Mouse (Mus musculus) heart, embryonic 16.5 days (tissue): ENCODE measurements around the gene Pop7. TPM values are rescaled to one million over a fixed set of nuclear protein-coding genes. Genes with fewer than 3 reads are reported as not detected.

Source experiments
- ATAC-seq: fragments of 200-750 bp; cut with Nextera tagmentation; replicated peaks from 2 replicates; pipeline ENCODE4 v1.8.0; 2017; ENCODE audit warnings: moderate number of reproducible peaks; ENCODE audit not compliant: insufficient read depth, low FRiP score; ENCODE audit errors: extremely low read depth
- H3K27ac ChIP-seq: fragments of 300-500 bp; sonication (generic); 2 replicates; pipeline ENCODE4 v1.5.1; 2014; ENCODE audit warnings: mild to moderate bottlenecking, low read length, control low read depth, moderate library complexity
- H3K27me3 ChIP-seq: fragments of 300-500 bp; sonication (generic); 2 replicates; pipeline ENCODE4 v1.6.1; 2014; ENCODE audit warnings: low read length, mixed read lengths; ENCODE audit not compliant: control insufficient read depth, insufficient read depth
- H3K36me3 ChIP-seq: fragments of 300-500 bp; sonication (generic); 2 replicates; pipeline ENCODE4 v1.6.1; 2014; ENCODE audit not compliant: control insufficient read depth, insufficient read depth
- H3K4me1 ChIP-seq: fragments of 300-500 bp; sonication (generic); 2 replicates; pipeline ENCODE4 v1.6.1; 2014; ENCODE audit warnings: low read length, mixed read lengths; ENCODE audit not compliant: control insufficient read depth, insufficient read depth
- H3K4me2 ChIP-seq: fragments of 300-500 bp; sonication (generic); 2 replicates; pipeline ENCODE4 v1.6.1; 2014; ENCODE audit warnings: low read depth, mild to moderate bottlenecking, control low read depth, low read length
- H3K4me3 ChIP-seq: fragments of 300-500 bp; sonication (generic); 2 replicates; pipeline ENCODE4 v1.5.1; 2014; ENCODE audit warnings: mild to moderate bottlenecking, control low read depth, low read length
- H3K9ac ChIP-seq: fragments of 300-500 bp; sonication (generic); 2 replicates; pipeline ENCODE4 v1.6.1; 2014; ENCODE audit warnings: low read length, control low read depth
- H3K9me3 ChIP-seq: fragments of 300-500 bp; sonication (generic); replicated peaks from 2 replicates; pipeline ENCODE4 v1.6.1; 2016; ENCODE audit warnings: low read length; ENCODE audit not compliant: control insufficient read depth
- WGBS: fragments of 180-500 bp; shearing (Covaris S2); extraction: QIAGEN DNeasy Blood & Tissue Kit; methylation state at CpG from one replicate; pipeline ENCODE4 v1.1.7; 2014; 5-methylcytosine and 5-hydroxymethylcytosine counted together
- microRNA-seq: library from miRNA; unstranded; fragments of <30 nt; microRNA quantifications from one replicate; pipeline ENCODE4, GENCODE M21; 2017
- polyA plus RNA-seq: library from polyadenylated mRNA; unstranded; fragments of >200 nt; fragmentation: Nextera tagmentation; extraction: Ambion mirVana; gene quantifications from 2 replicates; pipeline ENCODE4 v1.2.1, GENCODE M21; 2015

The Pop7 gene
- polyA plus RNA-seq, 1 experiment from 2014 or later, result 43.3 TPM

GRCm38 (mm10) chr5:137455866-137456591, 46.3 kb downstream of the Pop7 start:
- ATAC-seq, result no peak
- H3K4me2 ChIP-seq, result no peak overlapping the region
- no peaks in the 10 kb centered on the region for H3K9me3 ChIP-seq
- no peak overlapping the region for H3K4me3 ChIP-seq
- no peak overlapping the region for H3K27ac ChIP-seq
- WGBS, result 58% methylated on average over 7 of the region's 7 CpGs
- H3K4me1 ChIP-seq, result no peaks in the 10 kb centered on the region
- no peaks in the 10 kb centered on the region for H3K36me3 ChIP-seq
- H3K27me3 ChIP-seq, result no peaks in the 10 kb centered on the region
- no peak overlapping the region for H3K9ac ChIP-seq

DNA sequence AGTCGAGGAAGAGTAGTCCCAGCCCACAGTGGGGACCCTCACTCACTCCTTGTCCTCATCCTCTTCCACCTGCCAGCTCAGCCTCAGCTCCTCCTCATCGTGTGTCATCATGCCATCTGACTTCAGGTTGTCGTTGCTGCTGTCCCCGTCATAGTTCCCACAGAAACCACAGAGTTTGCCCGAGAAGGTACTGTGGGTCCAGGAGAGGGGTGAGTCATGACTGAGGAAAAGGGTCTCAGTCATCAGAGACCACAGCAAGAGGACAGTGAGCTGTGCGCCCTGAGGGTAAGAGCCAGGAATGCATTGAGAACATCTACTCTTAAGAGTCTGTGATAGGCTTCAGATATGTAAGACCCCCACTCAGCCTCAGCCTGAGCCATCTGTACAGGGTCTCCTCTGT, 47.1 kb downstream of the Pop7 start:
- Histone ChIP-seq H3K36me3 (no peaks in the 10 kb centered on the region), H3K4me2 (no peak overlapping the region), H3K4me3 (no peak overlapping the region), H3K27me3 (no peaks in the 10 kb centered on the region), H3K27ac (no peak overlapping the region), H3K9me3 (no peaks in the 10 kb centered on the region), H3K4me1 (no peaks in the 10 kb centered on the region), H3K9ac (no peak overlapping the region)
- no peak for ATAC-seq
- 59% methylated on average over 6 of the region's 6 CpGs for WGBS

Small RNA genes within 50 kb of the gene (microRNA-seq; reads per million reads assigned to microRNA genes)
- gene Mir6418, result not detected

Other genes starting within 250 kb of the Pop7 start
- 10.6 and 16.7 TPM in 2 replicates for gene Ache, start 215.0 kb downstream of the Pop7 start, polyA plus RNA-seq
- 8.5 TPM in 2 replicates for gene Ufsp1, start 207.9 kb downstream of the Pop7 start, polyA plus RNA-seq
- gene Srrt, start 194.8 kb downstream of the Pop7 start, polyA plus RNA-seq, result 94.5 and 97.0 TPM in 2 replicates
- 43.1 and 49.7 TPM in 2 replicates for gene Trip6, start 188.1 kb downstream of the Pop7 start, polyA plus RNA-seq
- 7.7 and 8.5 TPM in 2 replicates for gene Slc12a9, start 168.9 kb downstream of the Pop7 start, polyA plus RNA-seq
- 32.1 and 36.4 TPM in 2 replicates for gene Ephb4, start 152.4 kb downstream of the Pop7 start, polyA plus RNA-seq
- gene Zan, start 25.5 kb downstream of the Pop7 start, polyA plus RNA-seq, result 0.02 and 0.09 TPM in 2 replicates
- 8.9 and 9.7 TPM in 2 replicates for gene Gigyf1, start 16.0 kb upstream of the Pop7 start, polyA plus RNA-seq
- gene Epo, start 30.7 kb upstream of the Pop7 start, polyA plus RNA-seq, result not detected in 2 replicates
- gene Gnb2, start 31.0 kb upstream of the Pop7 start, polyA plus RNA-seq, result 276 and 285 TPM in 2 replicates
- 0.33 and 0.36 TPM in 2 replicates for gene Actl6b, start 51.0 kb upstream of the Pop7 start, polyA plus RNA-seq
- 0.26 and 0.54 TPM in 2 replicates for gene Tfr2, start 67.3 kb upstream of the Pop7 start, polyA plus RNA-seq
- gene Mospd3, start 98.5 kb upstream of the Pop7 start, polyA plus RNA-seq, result 21.8 and 25.0 TPM in 2 replicates
- gene Pcolce, start 111.3 kb upstream of the Pop7 start, polyA plus RNA-seq, result 121 and 129 TPM in 2 replicates
- 0.12 and 0.39 TPM in 2 replicates for gene Fbxo24, start 126.5 kb upstream of the Pop7 start, polyA plus RNA-seq
- 24.8 and 31.1 TPM in 2 replicates for gene Lrch4, start 126.6 kb upstream of the Pop7 start, polyA plus RNA-seq
- gene Gm20605, start 126.7 kb upstream of the Pop7 start, polyA plus RNA-seq, result 9.1 and 12.5 TPM in 2 replicates
- 6.2 and 6.3 TPM in 2 replicates for gene Sap25, start 138.8 kb upstream of the Pop7 start, polyA plus RNA-seq
- gene Irs3, start 143.2 kb upstream of the Pop7 start, polyA plus RNA-seq, result 0.20 and 0.21 TPM in 2 replicates
- gene Agfg2, start 182.2 kb upstream of the Pop7 start, polyA plus RNA-seq, result 19.4 and 21.0 TPM in 2 replicates
- gene Nyap1, start 239.1 kb upstream of the Pop7 start, polyA plus RNA-seq, result 1.6 and 1.9 TPM in 2 replicates
- gene Tsc22d4, start 243.2 kb upstream of the Pop7 start, polyA plus RNA-seq, result 164 and 189 TPM in 2 replicates